Mouse (Mus musculus) embryonic fibroblast, embryonic 13.5 days (primary cell): ENCODE measurements around the gene Clp1. TPM values are rescaled to one million over a fixed set of nuclear protein-coding genes. Genes with fewer than 3 reads are reported as not detected.

ENCODE experiments used
- H3K27ac ChIP-seq: 2 replicates; pipeline ENCODE4 v1.5.1; 2012; ENCODE audit warnings: low read length, control low read depth, inconsistent platforms; ENCODE audit not compliant: insufficient read depth
- H3K4me1 ChIP-seq: 2 replicates; pipeline ENCODE4 v1.6.1; 2011; ENCODE audit warnings: low read length; ENCODE audit not compliant: control insufficient read depth, insufficient read depth
- H3K4me3 ChIP-seq: 2 replicates; pipeline ENCODE4 v1.5.1; 2011; ENCODE audit warnings: mild to moderate bottlenecking, control low read depth, low read length; ENCODE audit not compliant: insufficient read depth
- CTCF ChIP-seq: IDR thresholded peaks from 2 replicates; pipeline ENCODE4 v1.5.1; 2011; ENCODE audit warnings: mild to moderate bottlenecking, control low read depth, low read length, moderate library complexity, borderline replicate concordance; ENCODE audit not compliant: insufficient read depth
- POLR2A ChIP-seq: IDR thresholded peaks from 2 replicates; pipeline ENCODE4 v1.6.1; 2011; ENCODE audit warnings: low read depth, mild to moderate bottlenecking, control low read depth, low read length, moderate library complexity
- polyA plus RNA-seq: library from polyadenylated mRNA; stranded (reverse); fragments of >200 nt; gene quantifications from 2 replicates; pipeline ENCODE4 v1.2.4, GENCODE M21; 2011; ENCODE audit warnings: low read depth; ENCODE audit not compliant: missing spikeins, insufficient read length

Gene Clp1
- polyA plus RNA-seq, 1 experiment = 10.4 TPM

DNA sequence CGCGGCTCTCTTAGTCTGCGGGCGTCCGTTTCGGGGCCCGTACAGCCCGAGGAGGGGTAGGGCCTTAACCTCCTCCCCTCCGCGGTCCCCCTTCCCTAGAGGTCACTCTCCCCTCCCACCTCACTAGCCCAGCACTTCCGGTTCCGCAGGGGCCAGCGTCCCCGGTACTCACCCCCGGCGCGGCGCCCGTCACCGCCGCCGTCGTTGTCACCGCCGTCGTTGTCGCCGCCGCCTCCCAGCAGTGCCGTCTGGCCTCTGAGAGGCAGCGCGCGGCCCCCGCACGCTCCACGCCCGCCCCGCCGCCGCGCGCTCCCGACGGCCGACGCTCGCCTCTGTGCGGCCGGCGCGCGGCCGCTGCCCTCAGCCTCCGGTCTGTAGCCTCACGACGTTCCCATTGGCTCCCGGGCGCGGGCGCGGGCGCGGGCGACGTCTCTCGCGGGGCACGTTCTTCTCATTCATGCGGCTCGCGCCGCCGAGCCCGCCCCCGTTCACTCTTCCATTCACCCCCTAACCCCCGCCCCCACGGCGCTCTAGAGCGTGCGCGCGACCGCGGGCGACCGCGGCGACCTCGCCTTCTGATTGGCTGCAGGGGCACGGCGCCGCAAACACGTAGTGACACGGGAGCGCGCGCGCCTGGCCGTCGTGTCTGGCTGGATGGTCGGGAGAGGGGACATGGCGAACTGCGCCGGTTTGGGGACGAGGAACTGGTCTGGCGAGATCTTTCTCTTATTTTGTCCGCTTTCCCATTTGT lies 12.2 kb downstream of the Clp1 start, which contains the start of gene Zdhhc5:
Zdhhc5 (minus strand) TSS at position 370 of the 751 bp plus-strand sequence.
- no peak for TF ChIP-seq CTCF
- peak; percentile 85 for TF ChIP-seq POLR2A
- H3K4me1 ChIP-seq = no peaks in the 10 kb centered on the region; the same call in 1 of the 2 replicates
- H3K4me3 ChIP-seq = peak within 1 kb of the TSS; percentile 99
- peak within 1 kb of the TSS; percentile 93 for H3K27ac ChIP-seq

- Histone ChIP-seq H3K4me3 (peak overlapping the region; percentile 99), H3K27ac (peak overlapping the region; percentile 91), H3K4me1 (no peaks in the 10 kb centered on the region; the same call in 1 of the 2 replicates)
- TF ChIP-seq CTCF (no peak), POLR2A (no peak)
These were observed 12.7 kb downstream of the Clp1 start for GRCm38 (mm10) chr2:84714422-84714810.

GRCm38 (mm10) chr2:84711898-84712297 lies 15.3 kb downstream of the Clp1 start:
- no peak overlapping the region for H3K27ac ChIP-seq
- H3K4me1 ChIP-seq = peaks cover 2% of the 10 kb centered on the region; the same call in 1 of the 2 replicates
- TF ChIP-seq POLR2A (no peak), CTCF (no peak)
- H3K4me3 ChIP-seq = no peak overlapping the region

DNA sequence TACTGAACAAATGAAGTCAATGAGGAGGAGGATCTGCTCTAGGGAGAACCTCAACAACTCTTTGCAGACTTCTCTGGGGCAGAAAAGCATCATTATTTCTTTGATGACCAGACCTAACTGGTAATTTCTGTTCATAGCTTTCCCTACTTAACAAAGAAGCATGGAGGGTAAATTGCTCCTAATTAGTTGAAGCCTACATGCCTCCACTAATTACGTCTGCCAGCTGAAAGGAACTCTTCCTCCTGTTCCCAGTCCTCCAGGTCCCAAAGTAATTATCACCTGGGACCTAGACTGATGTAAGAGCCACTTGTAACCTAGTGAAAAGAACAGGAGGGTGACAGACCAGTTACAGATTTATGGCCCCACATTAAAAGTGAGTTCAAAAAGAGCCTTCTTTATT lies 19.6 kb downstream of the Clp1 start:
- Histone ChIP-seq H3K27ac (no peak overlapping the region), H3K4me1 (0 out of 2 replicates have a peak, but pooled peaks cover 3% of the 10 kb centered on the region), H3K4me3 (no peak overlapping the region)
- TF ChIP-seq CTCF = no peak
- TF ChIP-seq POLR2A = no peak

- TF ChIP-seq POLR2A (no peak), CTCF (no peak)
- no peak overlapping the region for H3K4me3 ChIP-seq
- H3K4me1 ChIP-seq = 0 out of 2 replicates have a peak, but pooled peaks cover 3% of the 10 kb centered on the region
- H3K27ac ChIP-seq = no peak overlapping the region
These were observed 21.9 kb downstream of the Clp1 start for GRCm38 (mm10) chr2:84705295-84705694.

DNA sequence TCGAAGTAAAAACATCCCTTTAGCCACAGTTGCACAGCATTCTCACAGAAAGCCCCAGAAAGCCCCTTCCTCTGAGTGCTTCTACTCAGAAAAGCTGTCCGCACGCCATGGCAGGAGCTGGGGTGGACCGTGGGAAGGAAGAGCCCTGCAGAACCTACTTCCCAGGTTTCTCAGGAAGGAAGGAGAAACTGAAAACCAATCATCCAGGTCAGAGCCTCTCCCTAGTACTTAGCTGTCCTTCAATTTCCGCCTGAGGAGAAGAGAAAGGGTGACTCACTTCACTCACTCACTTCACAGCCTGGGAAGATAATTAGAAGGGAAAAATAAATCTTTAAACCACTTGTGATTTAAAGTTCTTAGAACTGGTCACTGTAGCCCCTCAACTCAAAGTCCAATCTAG lies 22.8 kb downstream of the Clp1 start:
- 0 out of 2 replicates have a peak, but pooled peaks cover 3% of the 10 kb centered on the region for H3K4me1 ChIP-seq
- H3K4me3 ChIP-seq = no peak overlapping the region

DNA sequence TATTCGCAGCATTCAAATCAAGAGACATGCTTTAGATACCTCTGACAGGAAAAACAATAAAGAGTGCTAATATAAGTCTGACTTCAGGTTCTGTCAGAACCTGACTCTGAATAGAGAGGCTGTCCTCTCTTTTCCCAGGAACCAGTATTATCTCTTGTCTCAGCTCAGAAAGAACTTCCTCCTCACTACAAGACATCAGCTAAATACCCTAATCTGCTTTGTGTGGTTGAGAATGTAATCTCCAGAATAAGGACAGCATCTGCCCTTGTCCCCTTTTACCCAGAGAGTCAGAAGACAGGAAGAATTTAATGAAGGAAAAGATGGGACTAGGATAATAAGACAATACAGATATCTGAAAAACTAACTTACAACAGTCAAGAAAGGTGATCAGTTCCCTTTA lies 23.7 kb downstream of the Clp1 start:
- H3K4me3 ChIP-seq = no peak overlapping the region
- TF ChIP-seq POLR2A (no peak), CTCF (no peak)
- 0 out of 2 replicates have a peak, but pooled peaks cover 3% of the 10 kb centered on the region for H3K4me1 ChIP-seq
- H3K27ac ChIP-seq = no peak overlapping the region

More for the DNA sequence above, 22.8 kb downstream of the Clp1 start:
- TF ChIP-seq CTCF (no peak), POLR2A (no peak)
- H3K27ac ChIP-seq = no peak overlapping the region

DNA sequence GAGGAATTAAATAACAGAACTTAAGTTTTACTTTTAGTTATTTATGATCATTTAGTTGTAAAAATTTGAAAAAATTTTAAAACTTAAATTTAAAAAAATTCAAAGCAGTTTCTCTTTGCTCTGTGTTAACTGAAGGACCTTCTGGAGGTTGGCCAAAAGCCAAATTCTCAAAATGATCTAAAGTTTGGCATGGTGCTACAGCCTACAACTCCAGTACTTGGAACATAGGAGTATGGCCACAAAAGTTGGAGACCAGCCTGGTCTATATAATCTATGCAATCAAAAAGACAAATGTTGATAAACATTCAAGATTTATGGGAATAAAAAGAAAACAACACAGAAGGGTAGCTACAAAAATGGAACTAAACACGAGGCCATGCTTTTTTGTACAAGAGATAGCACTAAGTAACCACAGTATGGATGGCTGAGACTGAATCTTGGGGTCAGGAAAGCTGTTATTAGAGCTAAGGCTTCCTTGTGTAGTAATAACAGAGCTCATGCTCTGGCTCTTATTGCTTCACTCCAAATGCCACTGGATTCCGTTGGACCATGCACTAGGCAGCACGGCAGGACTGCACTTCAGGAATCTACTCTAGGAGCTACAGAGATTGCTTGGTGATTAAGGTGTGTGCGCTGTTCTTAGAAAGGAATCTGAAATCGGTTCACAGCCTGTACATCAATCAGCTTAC lies 32.0 kb downstream of the Clp1 start:
- TF ChIP-seq POLR2A (no peak), CTCF (no peak)
- Histone ChIP-seq H3K4me1 (no peaks in the 10 kb centered on the region), H3K27ac (no peak overlapping the region), H3K4me3 (no peak overlapping the region)

DNA sequence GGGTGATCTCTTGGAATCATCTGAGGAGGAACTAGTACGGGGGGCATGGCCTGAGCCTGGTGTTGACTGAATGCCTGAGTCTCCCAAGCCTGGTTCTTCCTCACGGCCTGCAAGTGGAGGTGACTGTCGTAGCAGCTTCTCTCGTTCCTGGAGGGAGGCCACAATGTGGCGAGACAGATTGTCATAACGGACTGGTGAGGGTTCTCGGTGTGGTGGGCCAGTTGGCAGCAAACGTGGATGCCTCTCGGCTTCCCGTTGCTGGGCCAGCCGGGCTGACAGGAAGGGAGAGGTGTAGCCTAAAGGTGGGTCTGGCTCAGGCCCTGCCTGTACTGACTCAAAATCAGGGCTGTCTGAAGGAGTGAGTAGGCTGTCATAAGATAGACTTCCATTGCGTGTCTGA lies 37.1 kb downstream of the Clp1 start:
- no peaks in the 10 kb centered on the region for H3K4me1 ChIP-seq
- H3K4me3 ChIP-seq = no peak overlapping the region
- H3K27ac ChIP-seq = no peak overlapping the region
- TF ChIP-seq CTCF = no peak
- TF ChIP-seq POLR2A = no peak

- TF ChIP-seq POLR2A = no peak
- TF ChIP-seq CTCF = no peak
- no peak overlapping the region for H3K4me3 ChIP-seq
- H3K27ac ChIP-seq = no peak overlapping the region
- H3K4me1 ChIP-seq = no peaks in the 10 kb centered on the region
These were observed 38.9 kb downstream of the Clp1 start for GRCm38 (mm10) chr2:84688080-84688844.
